Mouse (Mus musculus) forebrain, embryonic 11.5 days (tissue): ENCODE measurements around the gene Iqck. TPM values are rescaled to one million over a fixed set of nuclear protein-coding genes. Genes with fewer than 3 reads are reported as not detected.

Source experiments
- ATAC-seq: fragments of 200-750 bp; cut with Nextera tagmentation; replicated peaks from 2 replicates; pipeline ENCODE4 v1.8.0; 2017; ENCODE audit warnings: moderate TSS enrichment; ENCODE audit not compliant: low FRiP score
- DNase-seq: peaks from one replicate; pipeline ENCODE4 v3.0.0-alpha.2; 2017; ENCODE audit warnings: low spot score
- H3K27ac ChIP-seq: fragments of 300-500 bp; sonication (generic); 2 replicates; pipeline ENCODE4 v1.5.1; 2014; ENCODE audit warnings: low read depth, low read length
- H3K27me3 ChIP-seq: fragments of 300-500 bp; sonication (generic); 2 replicates; pipeline ENCODE4 v1.6.1; 2014; ENCODE audit warnings: mild to moderate bottlenecking, low read length, mixed read lengths; ENCODE audit not compliant: control insufficient read depth, insufficient read depth
- H3K36me3 ChIP-seq: fragments of 300-500 bp; sonication (generic); 2 replicates; pipeline ENCODE4 v1.6.1; 2014; ENCODE audit warnings: mild to moderate bottlenecking, low read length, moderate library complexity, mixed read lengths; ENCODE audit not compliant: control insufficient read depth, insufficient read depth
- H3K4me1 ChIP-seq: fragments of 300-500 bp; sonication (generic); replicated peaks from 2 replicates; pipeline ENCODE4 v1.6.1; 2014; ENCODE audit warnings: low read length, mixed read lengths; ENCODE audit not compliant: control insufficient read depth, insufficient read depth
- H3K4me2 ChIP-seq: fragments of 300-500 bp; sonication (generic); 2 replicates; pipeline ENCODE4 v1.6.1; 2014; ENCODE audit warnings: low read depth, mild to moderate bottlenecking, low read length, moderate library complexity, mixed read lengths; ENCODE audit not compliant: severe bottlenecking
- H3K4me3 ChIP-seq: fragments of 300-500 bp; sonication (generic); 2 replicates; pipeline ENCODE4 v1.5.1; 2014; ENCODE audit warnings: low read depth, low read length
- H3K9ac ChIP-seq: fragments of 300-500 bp; sonication (generic); 2 replicates; pipeline ENCODE4 v1.6.1; 2014; ENCODE audit warnings: low read length
- H3K9me3 ChIP-seq: fragments of 300-500 bp; sonication (generic); 2 replicates; pipeline ENCODE4 v1.6.1; 2016; ENCODE audit warnings: low read length, mixed read lengths; ENCODE audit not compliant: control insufficient read depth
- WGBS: fragments of 180-500 bp; shearing (Covaris S2); extraction: QIAGEN DNeasy Blood & Tissue Kit; methylation state at CpG from one replicate; pipeline ENCODE4 v1.1.7; 2014; 5-methylcytosine and 5-hydroxymethylcytosine counted together
- polyA plus RNA-seq: library from polyadenylated mRNA; unstranded; fragments of >200 nt; fragmentation: Nextera tagmentation; extraction: Ambion mirVana; gene quantifications from 2 replicates; pipeline ENCODE4 v1.2.1, GENCODE M21; 2014

The Iqck gene
- 2.8 and 3.3 TPM in 2 replicates for polyA plus RNA-seq

DNA sequence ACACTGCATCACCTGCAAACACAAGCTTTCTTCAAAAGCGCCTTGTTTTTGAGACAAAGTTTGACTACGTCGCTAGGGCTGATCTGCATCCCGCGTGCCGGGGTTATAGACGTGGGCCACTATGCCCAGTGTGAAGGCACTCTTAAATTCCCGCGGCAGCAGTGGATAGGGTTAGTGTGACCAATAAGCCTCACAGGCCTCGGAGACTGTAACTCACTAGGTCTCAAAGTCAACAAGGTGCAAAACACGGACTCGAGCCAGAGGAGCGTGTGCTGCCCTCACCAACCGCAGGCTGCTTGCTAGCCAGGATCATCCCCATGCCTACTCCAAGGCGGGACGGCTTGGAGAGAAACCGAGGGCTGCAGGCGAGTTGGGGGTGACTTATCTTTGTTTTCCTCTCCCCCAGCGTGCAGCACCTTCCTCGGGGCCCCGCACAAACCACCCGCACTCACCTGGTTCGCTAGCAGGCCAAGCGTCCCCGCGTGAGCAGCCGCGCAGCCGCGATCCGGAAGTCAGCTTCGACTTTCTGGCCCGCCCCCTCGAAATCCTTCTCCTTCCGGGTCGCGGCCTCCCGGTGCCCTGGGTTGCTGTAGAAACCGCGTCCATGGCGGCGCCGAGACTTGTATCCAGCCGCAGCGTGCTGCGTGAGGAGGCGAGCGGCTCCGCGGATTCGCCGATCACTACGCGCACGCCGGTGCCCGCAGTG is at the start of gene Iqck:
Iqck (plus strand) TSS at position 582 of the 706 bp plus-strand sequence.
- Histone ChIP-seq H3K27me3 (no peaks in the 10 kb centered on the region), H3K9ac (peak within 1 kb of the TSS; percentile 75), H3K27ac (peak within 1 kb of the TSS; percentile 46; the same call in 1 of the 2 replicates), H3K4me2 (peak within 1 kb of the TSS; percentile 89), H3K9me3 (no peaks in the 10 kb centered on the region), H3K36me3 (peaks cover 9% of the 10 kb centered on the region), H3K4me1 (0 out of 2 replicates have a peak, but pooled peaks cover 6% of the 10 kb centered on the region), H3K4me3 (peak within 1 kb of the TSS; percentile 82)
- under 1% methylated on average over 57 of the region's 57 CpGs for WGBS
- ATAC-seq (peak; percentile 94), DNase-seq (peak; percentile 95)

GRCm38 (mm10) chr7:118806631-118807411 is 48.7 kb upstream of the Iqck start:
- Histone ChIP-seq H3K27me3 (no peaks in the 10 kb centered on the region), H3K9ac (no peak overlapping the region), H3K9me3 (no peaks in the 10 kb centered on the region), H3K4me2 (no peak overlapping the region), H3K27ac (no peak overlapping the region), H3K4me3 (no peak overlapping the region), H3K4me1 (no peaks in the 10 kb centered on the region), H3K36me3 (no peaks in the 10 kb centered on the region; the same call in 1 of the 2 replicates)
- no peak for DNase-seq
- WGBS = 73% methylated on average over 16 of the region's 16 CpGs
- no peak for ATAC-seq

GRCm38 (mm10) chr7:118807899-118808298 is 47.7 kb upstream of the Iqck start:
- WGBS = 94% methylated on average over 8 of the region's 8 CpGs
- ATAC-seq (no peak), DNase-seq (no peak)
- Histone ChIP-seq H3K4me1 (no peaks in the 10 kb centered on the region), H3K9ac (no peak overlapping the region), H3K36me3 (no peaks in the 10 kb centered on the region; the same call in 1 of the 2 replicates), H3K9me3 (no peaks in the 10 kb centered on the region), H3K27me3 (no peaks in the 10 kb centered on the region), H3K27ac (no peak overlapping the region), H3K4me3 (no peak overlapping the region), H3K4me2 (no peak overlapping the region)

DNA sequence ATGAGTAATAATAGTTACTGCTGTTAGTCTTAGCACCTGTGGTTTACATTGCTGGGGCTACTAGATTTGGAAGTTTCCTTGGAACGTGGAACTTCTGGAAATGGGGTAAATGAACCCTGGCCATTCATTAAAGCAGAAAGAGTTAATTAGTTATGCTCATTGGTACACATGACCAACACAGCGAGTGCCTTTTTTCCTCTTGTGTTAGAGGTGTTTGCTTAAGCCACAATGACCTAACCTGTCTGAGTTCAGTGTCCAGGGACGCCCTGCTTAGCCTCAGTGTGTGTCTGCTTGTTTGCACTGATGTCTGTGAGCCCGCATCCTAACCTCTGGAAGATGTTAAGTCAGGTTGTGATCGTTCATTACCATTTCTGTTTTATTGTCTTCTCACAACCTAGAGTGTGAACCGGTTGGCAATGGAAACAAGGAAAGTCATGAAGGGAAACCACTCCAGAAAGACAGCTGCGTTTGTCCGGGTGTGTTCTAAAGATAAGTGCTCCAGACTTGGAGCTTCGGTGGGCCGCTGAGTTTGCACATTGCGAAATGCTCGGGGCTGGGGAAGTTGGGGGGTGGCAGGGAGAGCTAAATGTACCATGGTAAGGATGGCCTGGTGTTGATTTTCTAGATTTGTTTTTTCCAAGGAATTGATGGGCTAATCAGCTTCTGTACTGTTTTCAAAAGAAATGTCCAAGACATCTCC is 44.0 kb upstream of the Iqck start:
- ATAC-seq (no peak), DNase-seq (no peak)
- Histone ChIP-seq H3K9me3 (no peaks in the 10 kb centered on the region), H3K9ac (no peak overlapping the region), H3K4me3 (no peak overlapping the region), H3K27me3 (no peaks in the 10 kb centered on the region), H3K27ac (no peak overlapping the region), H3K4me2 (no peak overlapping the region), H3K4me1 (no peaks in the 10 kb centered on the region), H3K36me3 (no peaks in the 10 kb centered on the region; the same call in 1 of the 2 replicates)
- 87% methylated on average over 12 of the region's 12 CpGs for WGBS

DNA sequence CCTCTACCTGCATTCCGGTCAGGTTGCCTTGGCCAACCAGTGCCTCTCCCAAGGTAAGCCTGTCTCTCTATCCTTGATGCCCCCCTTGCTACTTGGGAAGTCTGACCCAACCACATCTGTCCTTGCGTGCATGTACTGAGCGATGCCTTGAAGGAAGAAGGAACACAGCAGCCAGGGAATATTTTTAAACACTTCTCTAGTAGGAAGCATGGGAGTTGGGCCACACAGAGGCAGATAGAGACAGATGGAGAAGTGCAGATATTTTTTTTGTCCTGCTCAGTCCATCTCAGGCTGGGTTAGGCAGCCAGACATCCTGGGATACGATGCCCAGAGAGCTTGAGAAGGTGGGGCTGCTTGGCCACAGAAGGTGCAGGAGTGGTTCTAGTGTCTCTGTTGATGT is 42.0 kb upstream of the Iqck start:
- Histone ChIP-seq H3K4me2 (no peak overlapping the region), H3K9ac (no peak overlapping the region), H3K36me3 (no peaks in the 10 kb centered on the region; the same call in 1 of the 2 replicates), H3K4me1 (no peaks in the 10 kb centered on the region), H3K9me3 (no peaks in the 10 kb centered on the region), H3K4me3 (no peak overlapping the region), H3K27ac (no peak overlapping the region), H3K27me3 (no peaks in the 10 kb centered on the region)
- 94% methylated on average over 4 of the region's 4 CpGs for WGBS
- DNase-seq (no peak), ATAC-seq (no peak)

DNA sequence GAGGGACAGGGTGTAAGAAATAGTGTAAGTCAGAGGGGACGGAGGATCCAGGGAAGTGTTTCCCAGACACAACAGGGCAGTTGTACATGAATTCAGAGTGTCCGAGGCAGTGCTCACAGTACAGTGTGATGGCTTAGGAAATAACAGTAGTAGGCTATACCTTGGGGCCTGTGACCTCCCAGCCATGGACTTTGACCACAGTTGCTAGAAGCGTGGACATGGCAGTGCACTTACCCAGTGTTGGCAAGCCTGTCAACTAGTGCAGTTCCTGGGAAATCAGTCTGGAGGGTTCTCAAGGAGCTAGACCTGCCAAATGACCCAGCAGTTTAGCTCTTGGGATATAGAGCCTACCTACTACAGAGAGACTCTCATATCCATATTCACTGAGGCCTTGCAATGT is 39.3 kb upstream of the Iqck start:
- DNase-seq (no peak), ATAC-seq (no peak)
- no peak overlapping the region for H3K27ac ChIP-seq
- H3K4me3 ChIP-seq = no peak overlapping the region
- H3K36me3 ChIP-seq = no peaks in the 10 kb centered on the region; the same call in 1 of the 2 replicates
- H3K9me3 ChIP-seq = no peaks in the 10 kb centered on the region
- no peaks in the 10 kb centered on the region for H3K4me1 ChIP-seq
- no peak overlapping the region for H3K9ac ChIP-seq
- WGBS = 93% methylated on average over 3 of the region's 3 CpGs
- no peaks in the 10 kb centered on the region for H3K27me3 ChIP-seq
- H3K4me2 ChIP-seq = no peak overlapping the region

DNA sequence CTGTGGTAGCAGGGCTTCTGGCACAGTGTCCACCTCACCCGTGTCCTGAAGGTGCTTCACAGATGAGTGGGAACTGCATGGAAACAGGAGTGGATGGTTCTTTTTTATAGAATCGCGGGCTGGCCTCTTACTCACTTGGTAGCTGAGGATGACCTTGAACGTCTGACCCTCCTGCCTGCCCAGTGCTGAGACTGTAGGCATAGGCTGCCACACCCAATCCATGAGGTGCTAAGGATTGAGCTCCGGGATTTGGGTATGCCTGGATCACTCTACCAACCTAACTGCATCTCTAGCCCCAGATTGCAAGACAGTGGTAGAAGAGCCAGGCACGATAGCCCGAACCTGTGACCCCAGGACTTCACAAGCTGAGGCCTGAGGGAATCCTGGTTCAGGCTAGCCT is 37.8 kb upstream of the Iqck start:
- Histone ChIP-seq H3K4me1 (no peaks in the 10 kb centered on the region), H3K9ac (no peak overlapping the region), H3K4me2 (no peak overlapping the region), H3K27me3 (no peaks in the 10 kb centered on the region), H3K27ac (no peak overlapping the region), H3K36me3 (no peaks in the 10 kb centered on the region; the same call in 1 of the 2 replicates), H3K4me3 (no peak overlapping the region), H3K9me3 (no peaks in the 10 kb centered on the region)
- no peak for DNase-seq
- ATAC-seq = no peak
- 93% methylated on average over 7 of the region's 7 CpGs for WGBS

- ATAC-seq (no peak), DNase-seq (no peak)
- Histone ChIP-seq H3K36me3 (no peaks in the 10 kb centered on the region; the same call in 1 of the 2 replicates), H3K9ac (no peak overlapping the region), H3K9me3 (no peaks in the 10 kb centered on the region), H3K27ac (no peak overlapping the region), H3K4me3 (no peak overlapping the region), H3K4me2 (no peak overlapping the region), H3K4me1 (no peaks in the 10 kb centered on the region), H3K27me3 (no peaks in the 10 kb centered on the region)
- 97% methylated on average over 1 of the region's 1 CpGs for WGBS
Measured at GRCm38 (mm10) chr7:118819666-118820065, 35.9 kb upstream of the Iqck start.
